Mouse (Mus musculus): Measurements from ENCODE around the gene Trp53rka.

The Trp53rka gene

DNA sequence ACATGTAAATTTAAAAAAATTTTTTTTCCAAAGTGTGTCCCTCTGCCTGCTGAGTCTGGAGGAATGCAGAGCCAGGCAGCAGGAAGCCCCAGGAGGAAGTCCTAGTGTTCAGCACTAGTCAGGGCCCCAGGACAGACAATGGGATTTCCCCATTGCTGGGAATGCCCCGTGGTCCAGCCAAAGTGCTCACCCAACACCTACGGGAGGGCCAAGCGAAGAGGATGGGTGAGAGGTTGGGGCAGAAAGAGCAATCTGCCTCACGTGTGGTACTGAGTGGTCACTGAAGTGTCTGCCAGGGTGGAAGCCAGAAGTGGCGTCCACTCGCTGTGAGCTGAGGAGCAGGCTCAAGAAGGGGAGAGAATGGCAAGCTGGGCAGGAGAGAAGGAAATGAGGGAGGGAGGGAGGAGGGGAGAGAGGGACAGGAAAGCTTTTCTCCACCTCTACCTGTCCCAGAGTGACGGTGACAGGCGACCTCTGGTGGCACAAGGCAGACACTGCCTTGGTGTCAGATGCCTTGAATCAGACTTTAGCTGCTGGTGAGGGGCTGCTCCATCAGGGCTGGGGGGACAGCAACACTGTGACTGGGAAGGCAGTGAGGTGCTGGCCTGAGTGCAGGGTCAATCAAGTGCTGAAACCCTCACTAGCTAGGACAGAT lies 6.1 kb downstream of the Trp53rka start:
- intact Hi-C loops (cut with DNase I): loop anchor here (2.0 to 5.0 kb wide), 2 partner anchors 96 to 125 kb away; no protein-coding TSS in a partner anchor

DNA sequence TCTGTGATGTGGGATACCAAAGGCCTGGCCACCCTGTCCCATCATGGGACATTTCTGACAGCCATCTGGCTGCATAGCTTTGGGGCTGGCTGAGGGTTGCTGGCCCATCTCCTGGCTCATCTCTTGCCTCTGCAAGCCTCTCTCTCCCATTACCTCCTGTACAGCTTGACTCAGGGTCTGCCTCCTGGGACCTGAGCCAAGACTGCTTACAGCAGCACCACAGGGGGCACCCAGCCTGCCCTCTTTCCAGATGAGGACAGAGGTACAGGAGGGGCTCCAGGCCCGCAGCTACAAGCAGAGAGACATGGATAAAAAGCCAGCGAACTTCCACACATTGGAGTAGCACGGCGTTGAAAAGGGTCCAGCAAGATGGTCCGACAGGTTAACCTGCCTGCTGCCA lies 6.7 kb downstream of the Trp53rka start:
- intact Hi-C loops (cut with DNase I): loop anchor here (2.0 to 5.0 kb wide), 2 partner anchors 96 to 124 kb away; no protein-coding TSS in a partner anchor

DNA sequence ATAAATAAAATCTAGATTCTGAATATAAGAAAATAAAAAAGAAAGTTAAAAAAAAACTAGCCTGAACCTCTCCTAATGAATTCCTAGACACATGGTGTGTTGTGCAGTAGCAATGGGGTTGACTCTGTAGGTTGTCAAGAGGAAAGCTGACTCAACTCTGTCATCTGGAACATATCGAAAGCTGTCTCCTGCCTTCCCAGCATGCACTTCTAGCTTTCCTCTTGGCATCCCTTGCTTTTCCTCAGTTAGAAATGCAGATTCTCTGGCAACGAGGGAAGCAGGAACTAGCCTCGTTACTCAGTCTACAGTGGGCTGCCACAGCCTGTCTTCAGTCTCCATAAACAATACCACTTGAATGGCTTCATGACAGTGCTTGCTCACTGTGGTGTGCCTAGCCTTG lies 7.3 kb downstream of the Trp53rka start:
- intact Hi-C loops (cut with DNase I): loop anchor here (2.0 to 5.0 kb wide), 2 partner anchors 95 to 124 kb away; no protein-coding TSS in a partner anchor

DNA sequence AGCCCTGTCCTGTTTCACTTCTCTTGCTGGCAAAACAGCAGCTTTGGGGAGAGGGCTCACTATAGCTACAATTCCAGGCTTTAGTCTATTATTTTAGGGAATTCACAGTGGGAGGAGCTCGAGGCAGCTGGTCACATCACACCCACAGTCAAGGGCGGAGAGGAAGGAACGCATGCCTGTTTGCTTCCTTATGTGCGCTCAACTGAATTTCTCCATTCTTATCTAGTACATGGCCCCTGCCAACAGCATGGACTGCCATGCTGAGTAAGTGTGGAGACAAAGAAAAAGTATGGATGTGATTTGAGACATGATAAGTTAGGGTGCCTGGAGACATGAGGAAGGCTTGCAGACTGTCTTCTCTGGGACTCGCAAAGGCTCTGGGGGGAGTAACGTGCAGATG lies 9.0 kb downstream of the Trp53rka start:
- intact Hi-C loops (cut with DNase I): no loop called here

DNA sequence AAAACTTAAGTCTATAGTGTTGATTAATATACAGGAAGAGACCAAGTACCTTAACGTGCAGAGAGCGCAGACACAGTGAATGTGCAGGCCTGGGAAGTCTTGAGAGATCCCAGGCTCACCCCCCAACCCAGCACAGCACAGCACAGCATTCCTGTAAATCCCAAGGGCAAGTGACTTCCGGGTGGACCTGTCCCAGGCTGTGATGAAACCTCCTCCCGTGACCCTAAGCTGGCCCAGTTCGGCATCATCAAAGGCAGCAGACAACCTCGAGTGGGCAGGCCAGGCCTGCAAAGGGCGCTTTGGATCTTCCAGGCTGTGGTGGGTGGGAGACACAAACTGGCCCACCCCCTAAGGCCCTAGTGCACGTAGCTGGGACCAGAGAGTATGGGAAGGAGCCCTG lies 11.1 kb downstream of the Trp53rka start:
- intact Hi-C loops (cut with DNase I): no loop called here

DNA sequence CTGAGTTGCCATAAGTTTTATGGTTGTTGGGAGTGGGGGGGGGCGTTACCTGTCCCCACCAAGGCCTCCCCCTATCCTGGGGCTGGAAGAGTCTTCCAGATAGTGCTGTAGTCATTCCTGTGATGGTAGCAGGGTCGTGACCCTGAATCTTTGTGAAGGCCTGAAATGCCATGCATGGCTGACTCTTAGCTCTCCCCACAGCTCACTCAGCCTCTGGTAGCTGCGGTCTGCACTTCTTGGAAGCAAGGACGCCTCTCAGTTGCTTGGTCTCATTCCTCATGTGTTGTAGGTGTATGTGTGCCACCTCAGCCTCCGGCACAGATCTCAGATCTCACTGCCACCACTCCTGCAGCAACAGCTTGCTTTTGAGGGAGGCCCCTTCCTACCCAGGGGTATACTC lies 17.3 kb downstream of the Trp53rka start:
- intact Hi-C loops (cut with DNase I): no loop called here

DNA sequence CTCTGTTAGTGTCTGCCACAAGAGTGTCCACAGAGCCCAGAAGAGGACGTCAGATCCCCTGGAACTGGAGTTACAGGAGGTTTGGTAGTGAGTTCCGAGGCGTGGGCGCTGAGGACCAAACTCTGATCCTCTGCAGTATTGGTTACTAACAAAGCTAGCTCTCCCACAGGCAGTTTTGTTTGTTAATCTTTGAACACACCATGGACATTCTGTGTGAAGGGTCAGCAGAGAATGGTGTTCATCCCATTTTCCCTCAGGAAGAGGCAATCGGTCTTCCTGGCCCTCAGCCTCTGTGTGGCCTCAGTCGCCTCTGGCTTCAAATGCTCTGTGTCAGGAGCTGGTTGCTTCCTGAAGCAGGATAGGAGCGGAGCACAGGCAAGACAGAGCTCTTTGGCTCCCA lies 17.7 kb downstream of the Trp53rka start:
- intact Hi-C loops (cut with DNase I): no loop called here

DNA sequence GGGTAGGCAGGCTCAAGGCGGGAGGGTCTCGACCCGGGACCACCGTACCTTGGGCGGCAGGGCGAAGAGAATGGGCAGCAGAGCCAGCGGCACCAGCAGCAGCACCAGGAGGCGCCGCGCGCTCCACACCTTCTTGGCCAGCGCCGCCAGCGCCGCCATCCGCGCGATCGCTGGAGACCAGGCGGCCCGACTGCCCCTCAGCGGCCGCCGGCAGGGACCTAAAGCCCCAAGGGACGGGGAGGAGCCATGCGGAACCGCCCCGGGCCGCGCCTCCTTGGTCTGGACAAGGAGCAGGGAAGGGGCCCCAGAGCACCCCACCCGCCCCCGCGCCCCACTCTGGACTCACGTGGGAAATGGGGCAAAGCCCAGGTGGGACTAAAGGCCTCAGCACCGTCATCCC lies 20.1 kb downstream of the Trp53rka start, which contains the start of gene Slc13a3:
TSS of gene Slc13a3 (minus strand) at position 228 of the 400 bp plus-strand sequence.
- intact Hi-C loops (cut with DNase I): no loop called here

DNA sequence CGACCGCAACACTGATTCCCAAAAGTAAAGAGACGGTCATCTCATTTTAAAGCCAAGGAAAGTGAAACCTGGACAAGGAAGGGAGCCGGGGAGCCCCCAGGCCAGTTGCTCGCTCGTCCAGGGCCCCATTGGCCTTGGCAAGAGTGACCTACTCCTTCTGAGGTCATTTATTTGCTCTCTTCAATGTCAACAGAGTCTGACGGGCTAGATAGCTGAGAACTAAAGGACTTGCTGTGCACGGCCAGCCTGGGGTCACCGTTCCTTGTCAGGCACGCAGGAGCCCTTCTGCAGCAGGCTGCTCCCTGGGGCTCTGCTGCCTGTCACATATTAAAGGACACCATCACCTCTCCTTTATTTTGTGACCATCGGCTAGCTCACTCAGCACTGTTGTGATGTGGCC lies 21.2 kb downstream of the Trp53rka start:
- intact Hi-C loops (cut with DNase I): no loop called here

DNA sequence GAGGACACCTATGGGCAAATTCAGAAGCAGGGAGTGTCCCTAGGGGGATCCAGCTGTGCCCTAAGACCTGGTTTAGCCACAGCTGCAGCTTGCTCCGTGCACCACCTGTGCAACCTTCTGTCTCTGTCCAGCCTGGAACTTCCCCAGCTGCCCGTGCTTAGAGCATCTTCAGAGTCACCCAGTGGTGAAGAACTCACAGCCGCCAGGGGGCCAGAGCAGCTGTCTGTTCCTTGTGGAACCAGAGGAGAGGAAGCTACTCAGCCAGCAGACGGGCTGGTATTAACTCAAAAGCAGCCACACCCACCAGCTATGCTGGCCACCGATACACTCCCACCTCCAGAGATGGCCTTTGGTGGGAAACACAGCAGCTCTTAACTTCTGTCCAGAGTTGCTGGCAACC lies 23.0 kb downstream of the Trp53rka start:
- intact Hi-C loops (cut with DNase I): no loop called here

DNA sequence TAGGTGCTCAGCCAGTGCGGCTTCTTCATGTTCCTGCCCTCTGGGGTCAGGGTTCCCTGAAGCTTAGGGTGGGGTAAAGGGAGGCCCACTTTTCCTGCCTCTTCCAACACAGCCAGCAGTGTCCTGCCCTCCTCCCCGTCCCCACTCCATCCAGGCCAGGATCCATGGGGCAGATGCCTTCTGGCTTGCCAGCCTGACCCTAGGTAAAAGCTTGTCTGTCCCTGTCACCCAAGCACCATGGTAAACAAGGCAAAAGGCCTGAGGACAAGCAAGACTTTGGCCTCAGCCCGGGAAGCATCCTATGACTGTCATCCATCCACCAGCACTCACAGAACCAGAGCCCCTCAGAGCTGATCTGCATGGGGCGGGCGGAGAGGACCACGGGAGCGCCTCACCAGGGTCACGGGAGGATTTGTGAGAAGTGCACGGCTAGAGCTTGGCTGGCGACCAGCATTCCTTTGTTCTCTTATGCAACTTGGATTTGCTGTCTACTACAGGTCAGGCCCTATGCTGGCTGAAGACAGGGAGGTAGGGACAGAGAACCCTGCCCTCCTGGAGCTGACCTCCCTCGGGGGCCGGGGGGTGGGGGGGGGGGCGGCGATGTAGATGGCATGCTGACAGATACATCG lies 25.2 kb downstream of the Trp53rka start:
- intact Hi-C loops (cut with DNase I): no loop called here

DNA sequence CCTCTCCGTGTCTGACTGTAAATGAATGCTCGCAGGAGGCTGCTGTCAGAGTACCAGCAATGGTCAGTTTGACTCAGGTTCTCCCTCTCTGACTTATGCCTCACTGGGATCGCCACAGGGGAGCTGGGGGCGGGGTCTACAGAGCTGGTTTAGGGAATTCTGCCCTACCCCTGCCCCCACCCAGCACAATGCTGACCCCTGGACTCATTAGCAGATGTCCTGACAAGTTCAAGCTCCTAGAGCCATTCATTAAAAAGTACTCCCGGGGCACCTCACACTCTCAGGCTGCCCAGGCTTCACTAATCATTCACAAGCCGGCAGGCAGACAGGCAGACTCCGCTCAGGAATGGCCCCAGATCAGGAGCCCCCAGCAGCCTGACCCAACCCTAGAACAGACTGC lies 33.5 kb downstream of the Trp53rka start:
- intact Hi-C loops (cut with DNase I): no loop called here

DNA sequence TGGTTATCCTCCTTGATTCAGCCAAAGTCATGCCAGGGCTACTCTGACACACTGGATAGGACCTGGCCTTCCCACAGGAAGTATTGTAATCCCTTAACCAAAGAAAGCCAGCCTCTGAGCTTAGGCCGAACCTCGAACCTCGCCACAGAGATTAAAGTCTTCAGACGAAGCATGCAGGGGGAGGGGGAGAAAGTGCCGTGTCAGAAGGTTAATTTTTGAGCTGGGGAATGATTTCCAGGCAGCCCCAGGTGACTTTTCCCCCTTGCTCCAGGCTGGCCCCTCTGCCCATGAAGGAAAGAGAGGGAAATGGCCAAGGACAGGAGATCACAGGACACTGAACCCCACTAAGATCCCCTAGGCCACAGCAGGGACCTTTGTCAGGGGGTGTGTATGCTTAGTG lies 34.9 kb downstream of the Trp53rka start:
- intact Hi-C loops (cut with DNase I): no loop called here

DNA sequence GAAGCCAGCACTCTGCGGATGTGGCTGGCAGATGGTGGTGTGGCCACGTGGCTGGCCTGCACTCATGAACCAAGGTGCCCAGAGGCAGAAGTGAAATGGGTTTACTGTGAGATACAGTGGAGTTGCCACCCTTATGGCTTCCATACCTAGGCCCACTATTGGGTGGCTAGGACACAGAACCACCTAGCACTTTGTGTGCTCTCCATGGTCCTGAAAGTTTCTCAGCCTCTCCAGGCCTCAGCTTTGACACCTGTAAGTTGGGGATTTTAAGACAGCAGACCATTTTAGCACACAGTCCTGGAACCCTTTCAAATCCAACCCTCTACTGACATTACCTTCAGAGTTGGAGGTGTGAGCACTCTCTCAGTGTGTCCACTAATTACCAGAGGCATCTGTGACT lies 36.4 kb downstream of the Trp53rka start:
- intact Hi-C loops (cut with DNase I): no loop called here

DNA sequence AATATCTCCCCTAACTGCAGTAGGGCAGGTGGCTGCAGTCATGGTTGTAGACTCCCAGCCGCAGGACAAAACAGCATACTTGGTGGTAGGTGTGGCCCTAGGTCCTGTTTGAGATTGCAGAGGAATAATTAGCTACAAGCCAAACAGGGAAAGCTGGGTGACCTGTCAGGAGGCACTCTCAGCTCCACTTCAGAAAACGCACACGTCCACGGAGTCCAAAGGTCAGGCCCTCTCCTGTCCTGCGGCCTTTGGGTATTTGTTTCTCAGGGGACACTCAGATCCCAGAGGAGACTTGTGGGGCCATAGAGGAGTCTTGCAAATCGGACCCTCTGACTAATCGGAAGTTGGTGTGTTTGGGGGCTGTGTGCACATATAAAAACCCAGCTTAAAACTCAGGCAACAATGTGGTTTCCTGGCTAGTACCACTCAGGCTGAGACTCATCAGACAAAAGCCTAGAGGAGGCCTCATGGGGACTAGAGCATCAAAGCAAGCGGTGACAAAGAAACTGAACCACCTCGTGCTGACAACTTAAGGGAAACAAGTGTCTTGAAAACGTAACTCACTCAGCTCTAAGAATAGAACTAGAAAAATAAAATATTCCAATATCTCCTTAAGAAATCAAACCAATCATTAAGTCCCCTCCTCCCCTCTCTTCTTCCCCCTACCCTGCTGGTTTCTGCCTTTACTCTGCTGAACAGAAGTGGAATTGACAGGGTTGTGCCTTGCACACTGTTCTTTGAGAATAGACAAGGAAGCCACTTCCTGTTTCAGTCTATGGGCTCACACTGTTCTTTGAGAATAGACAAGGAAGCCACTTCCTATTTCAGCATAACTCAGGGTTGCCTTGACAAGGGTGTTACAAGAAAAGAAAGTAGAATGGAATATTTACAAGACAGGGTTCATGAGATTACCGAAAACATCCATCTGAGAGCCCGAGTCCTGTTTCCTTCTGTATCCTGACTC lies 40.1 kb downstream of the Trp53rka start:
- intact Hi-C loops (cut with DNase I): no loop called here

DNA sequence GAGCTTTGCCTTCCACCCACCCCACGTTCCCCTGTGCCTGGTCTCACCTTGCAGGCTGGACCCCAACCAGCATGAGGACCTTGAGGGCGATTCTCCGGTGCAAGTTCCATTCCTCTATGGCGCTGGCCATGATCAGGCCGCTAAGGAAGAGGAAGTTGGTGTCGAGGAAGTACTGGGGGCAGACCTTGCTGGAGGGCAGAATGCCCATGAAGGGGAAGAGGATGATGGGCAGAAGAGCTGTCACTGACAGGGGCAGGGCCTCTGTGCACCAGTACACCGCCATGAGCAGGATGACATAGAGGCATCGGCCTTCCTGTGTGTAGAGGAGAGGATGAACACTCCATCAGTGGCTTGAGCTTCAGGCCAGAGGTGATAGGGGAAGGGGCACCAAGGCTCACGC lies 44.6 kb downstream of the Trp53rka start:
- intact Hi-C loops (cut with DNase I): no loop called here

DNA sequence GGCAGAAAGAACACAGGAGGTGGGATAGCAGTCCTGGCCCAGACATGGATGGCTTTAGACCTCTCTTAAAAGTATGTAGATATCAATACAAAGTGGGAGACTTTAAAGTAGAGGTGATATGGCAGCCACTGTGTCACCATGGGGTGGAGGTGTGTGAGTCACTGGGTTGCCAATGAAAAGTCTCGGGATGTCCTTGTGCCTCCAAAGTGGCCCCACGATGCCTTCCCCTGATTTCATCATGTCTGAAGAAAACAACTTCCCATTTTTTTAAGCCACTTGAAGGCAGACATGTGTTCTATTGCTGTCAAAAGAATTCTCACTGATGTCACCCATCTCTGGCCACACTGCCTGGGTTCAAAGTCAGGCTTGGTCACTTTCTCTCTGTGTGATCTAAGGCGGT lies 48.3 kb downstream of the Trp53rka start:
- intact Hi-C loops (cut with DNase I): no loop called here

DNA sequence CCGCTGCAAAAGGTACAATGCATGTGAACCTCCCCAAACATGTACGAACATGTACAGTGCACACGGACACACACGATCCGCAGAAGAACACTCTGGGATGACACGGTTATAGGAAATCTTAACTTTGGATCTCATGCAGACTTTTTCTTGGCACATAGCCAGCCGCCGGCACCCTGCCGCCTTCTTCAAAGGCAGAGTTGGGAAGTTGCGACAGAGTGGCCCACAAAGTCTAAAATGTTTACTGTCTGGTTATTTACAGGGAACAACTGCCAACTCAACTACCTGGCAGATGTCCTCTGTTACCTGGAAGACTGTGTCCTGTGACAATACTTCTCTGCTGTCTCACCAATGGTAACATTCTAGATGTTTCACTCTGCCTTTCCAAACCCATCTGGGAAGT lies 50.1 kb downstream of the Trp53rka start:
- intact Hi-C loops (cut with DNase I): no loop called here

DNA sequence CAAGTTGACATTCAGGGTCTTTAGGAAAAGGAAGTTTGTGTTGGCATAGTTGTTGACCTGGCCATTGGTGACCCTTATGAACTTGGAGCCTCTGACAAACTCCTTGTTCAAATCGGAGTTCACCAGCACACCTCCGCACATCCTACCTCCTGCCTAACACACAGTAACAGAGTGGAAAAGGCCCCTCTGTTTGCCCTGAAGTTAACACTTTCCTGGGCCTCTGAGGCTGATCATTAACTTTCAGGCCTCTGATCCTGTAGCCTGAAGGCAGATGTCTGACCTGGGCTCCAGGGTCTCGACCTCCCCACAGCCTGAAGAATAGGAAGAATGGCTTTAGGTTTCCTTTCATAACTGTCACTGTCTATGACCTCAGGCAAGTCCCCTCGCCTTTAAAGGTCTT lies 51.5 kb downstream of the Trp53rka start:
- intact Hi-C loops (cut with DNase I): no loop called here
